Mouse (Mus musculus): ENCODE results near the gene Pced1b.
A peak's percentile ranks its signal among the peaks of the same experiment; 100 is the strongest.

- peak in 1 of 2 experiments; percentile 68; a peak in 2 of 4 replicates for TF ChIP-seq EP300 (IDR thresholded peaks at IDR 0.05; ENCODE audit: low read depth in 1 of 2, low read length in 2 of 2)
- TF ChIP-seq POLR2A (IDR thresholded peaks at IDR 0.05; ENCODE audit: control insufficient read depth in 1 of 2, insufficient read depth in 1 of 2, low read depth in 1 of 2, low read length in 2 of 2, poor library complexity in 1 of 2), result no peak
- TF ChIP-seq USF2 (IDR thresholded peaks at IDR 0.05; ENCODE audit: borderline replicate concordance in 1 of 2, insufficient read depth in 1 of 2, low read depth in 1 of 2, low read length in 2 of 2), result no peak
- TF ChIP-seq POLR2AphosphoS5 (IDR thresholded peaks at IDR 0.05; ENCODE audit: borderline replicate concordance, low read depth, low read length), result no peak
- TF ChIP-seq SMC3 (IDR thresholded peaks at IDR 0.05; ENCODE audit: low read depth, low read length), result no peak
- TF ChIP-seq E2F4 (IDR thresholded peaks at IDR 0.05; ENCODE audit: borderline replicate concordance, low read depth, low read length), result no peak
- no peak for TF ChIP-seq MAX (IDR thresholded peaks at IDR 0.05; ENCODE audit: low read length)
- no peak for TF ChIP-seq CTCF (IDR thresholded peaks at IDR 0.05 in 2 of 3, conservative IDR thresholded peaks at IDR 0.05 in 1 of 3; ENCODE audit: control insufficient read depth in 1 of 3, insufficient read depth in 1 of 3, low read depth in 2 of 3, low read length in 3 of 3, poor library complexity in 1 of 3, severe bottlenecking in 1 of 3)
- no peak for TF ChIP-seq CHD1 (IDR thresholded peaks at IDR 0.05; ENCODE audit: low read depth, low read length)
- TF ChIP-seq ELF1 (IDR thresholded peaks at IDR 0.05; ENCODE audit: low read depth, low read length), result no peak
- TF ChIP-seq MAZ (IDR thresholded peaks at IDR 0.05; ENCODE audit: low read depth, low read length), result no peak
- TF ChIP-seq SIN3A (IDR thresholded peaks at IDR 0.05; ENCODE audit: low read length), result no peak
- no peak for TF ChIP-seq RCOR1 (IDR thresholded peaks at IDR 0.05; ENCODE audit: low read depth, low read length)
Observed at GRCm38 (mm10) chr15:97355676-97356303, 108.9 kb downstream of the Pced1b start.
